ENCODE assay signal across 16 mouse cellular contexts in genomic region chr5:35895926-35896325, GRCm38 (mm10). TPM values are rescaled to one million over a fixed set of nuclear protein-coding genes. Genes with fewer than 3 reads are reported as not detected.
DNase-seq lines count a peak whose midpoint lies in the region; ATAC-seq and TF ChIP-seq lines count a peak whose summit lies in the region.
"Had no signal": no experiment of that assay in that cellular context is flagged by ENCODE, and none has a peak within 500 bp of the region (broad histone marks: within the 10 kb centered on the region; RNA-seq: fewer than 3 reads in every experiment).

No protein-coding gene starts in this region.

- DNase-seq in embryonic facial prominence, embryonic 14.5 days (ENCODE audit: low spot score), result no peak
- no peak for DNase-seq in embryonic facial prominence, embryonic 10.5 days (ENCODE audit: low spot score)
- peak; percentile 53 for DNase-seq in kidney, postnatal 0 days (ENCODE audit: low spot score)
- DNase-seq in kidney, adult 9 months, result no peak
- no peak for DNase-seq in hindbrain, embryonic 11.5 days (ENCODE audit: low spot score)
- no peak for DNase-seq in urinary bladder, postnatal 14 days (ENCODE audit: low spot score)
- no peak for DNase-seq in kidney, postnatal 4 days
- DNase-seq: adrenal gland, postnatal 14 days; right cerebral cortex, adult 18-20 months had no signal

- H3K27ac ChIP-seq in embryonic facial prominence, embryonic 14.5 days (replicated peaks; ENCODE audit: low read depth, low read length), result no peak overlapping the region
- no peak overlapping the region for H3K27ac ChIP-seq in embryonic facial prominence, embryonic 10.5 days (replicated peaks)
- H3K27ac ChIP-seq in kidney, postnatal 0 days, result no peak overlapping the region
- H3K27ac ChIP-seq in hindbrain, embryonic 11.5 days (ENCODE audit: low read depth, low read length), result no peak overlapping the region
- no peak overlapping the region; the same call in 1 of the 2 replicates for H3K27ac ChIP-seq in neural tube, embryonic 13.5 days (replicated peaks)
- H3K27ac ChIP-seq: layer of hippocampus, adult 2 months; liver, embryonic 15.5 days; macrophage had no signal

- ATAC-seq in embryonic facial prominence, embryonic 14.5 days (ENCODE audit: low read depth), result no peak
- ATAC-seq in kidney, postnatal 0 days (replicated peaks; ENCODE audit: low FRiP score, low read depth), result no peak
- no peak for ATAC-seq in hindbrain, embryonic 11.5 days (ENCODE audit: low FRiP score)
- no peak for ATAC-seq in neural tube, embryonic 13.5 days (ENCODE audit: low read depth)
- ATAC-seq: intestine, embryonic 16.5 days had no signal

- peak overlapping the region; percentile 71 for H3K4me2 ChIP-seq in embryonic facial prominence, embryonic 14.5 days (ENCODE audit: low read depth, low read length)
- no peak overlapping the region for H3K4me2 ChIP-seq in kidney, postnatal 0 days (ENCODE audit: low read length)
- peak overlapping the region; percentile 78; the same call in 1 of the 2 replicates for H3K4me2 ChIP-seq in hindbrain, embryonic 11.5 days (replicated peaks; ENCODE audit: low read depth, low read length)
- H3K4me2 ChIP-seq in neural tube, embryonic 13.5 days, result peak overlapping the region; percentile 95
- H3K4me2 ChIP-seq: liver, embryonic 15.5 days had no signal

- 88% methylated on average over 4 of the region's 4 CpGs for WGBS in embryonic facial prominence, embryonic 14.5 days
- 93% methylated on average over 4 of the region's 4 CpGs for WGBS in embryonic facial prominence, embryonic 10.5 days
- 75% methylated on average over 4 of the region's 4 CpGs for WGBS in kidney, postnatal 0 days
- 91% methylated on average over 4 of the region's 4 CpGs for WGBS in hindbrain, embryonic 11.5 days
- 75% methylated on average over 4 of the region's 4 CpGs for WGBS in neural tube, embryonic 13.5 days

- no peak for TF ChIP-seq CTCF in kidney, postnatal 0 days (IDR thresholded peaks at IDR 0.05; ENCODE audit: low read depth)

- peaks cover 37% of the 10 kb centered on the region for H3K4me1 ChIP-seq in embryonic facial prominence, embryonic 14.5 days (ENCODE audit: control insufficient read depth, insufficient read depth, low read length)
- peaks cover 64% of the 10 kb centered on the region for H3K4me1 ChIP-seq in embryonic facial prominence, embryonic 10.5 days
- peaks cover 26% of the 10 kb centered on the region for H3K4me1 ChIP-seq in kidney, postnatal 0 days (replicated peaks; ENCODE audit: insufficient read depth, low read length)
- peaks cover 5% of the 10 kb centered on the region for H3K4me1 ChIP-seq in hindbrain, embryonic 11.5 days (replicated peaks; ENCODE audit: control insufficient read depth, insufficient read depth, low read length)
- H3K4me1 ChIP-seq in neural tube, embryonic 13.5 days (replicated peaks), result peaks cover 71% of the 10 kb centered on the region

- no peaks in the 10 kb centered on the region for H3K9me3 ChIP-seq in embryonic facial prominence, embryonic 14.5 days (ENCODE audit: control insufficient read depth, low read length)
- no peaks in the 10 kb centered on the region for H3K9me3 ChIP-seq in embryonic facial prominence, embryonic 10.5 days
- H3K9me3 ChIP-seq in kidney, postnatal 0 days (replicated peaks; ENCODE audit: low read length), result no peaks in the 10 kb centered on the region
- H3K9me3 ChIP-seq in hindbrain, embryonic 11.5 days (ENCODE audit: control insufficient read depth, low read length), result no peaks in the 10 kb centered on the region
- H3K9me3 ChIP-seq in neural tube, embryonic 13.5 days, result no peaks in the 10 kb centered on the region
- H3K9me3 ChIP-seq: embryonic facial prominence, embryonic 15.5 days; heart, embryonic 10.5 days; liver, embryonic 15.5 days had no signal

- H3K27me3 ChIP-seq in embryonic facial prominence, embryonic 14.5 days (replicated peaks; ENCODE audit: control insufficient read depth, insufficient read depth, low read length), result no peaks in the 10 kb centered on the region
- H3K27me3 ChIP-seq in embryonic facial prominence, embryonic 10.5 days (replicated peaks; ENCODE audit: low read depth, poor library complexity, severe bottlenecking), result peaks cover 15% of the 10 kb centered on the region
- no peaks in the 10 kb centered on the region for H3K27me3 ChIP-seq in kidney, postnatal 0 days (ENCODE audit: insufficient read depth, low read length)
- 0 out of 2 replicates have a peak, but pooled peaks cover 3% of the 10 kb centered on the region for H3K27me3 ChIP-seq in hindbrain, embryonic 11.5 days (ENCODE audit: control insufficient read depth, insufficient read depth, low read length)
- 0 out of 2 replicates have a peak, but pooled peaks cover 3% of the 10 kb centered on the region for H3K27me3 ChIP-seq in neural tube, embryonic 13.5 days

- no peaks in the 10 kb centered on the region for H3K36me3 ChIP-seq in embryonic facial prominence, embryonic 14.5 days (ENCODE audit: control insufficient read depth, insufficient read depth, low read length)
- H3K36me3 ChIP-seq in embryonic facial prominence, embryonic 10.5 days (replicated peaks), result peaks cover 10% of the 10 kb centered on the region; the same call in 1 of the 2 replicates
- H3K36me3 ChIP-seq in kidney, postnatal 0 days (ENCODE audit: insufficient read depth, low read length), result no peaks in the 10 kb centered on the region
- no peaks in the 10 kb centered on the region for H3K36me3 ChIP-seq in hindbrain, embryonic 11.5 days (ENCODE audit: control insufficient read depth, insufficient read depth, low read length)
- H3K36me3 ChIP-seq in neural tube, embryonic 13.5 days, result no peaks in the 10 kb centered on the region
- H3K36me3 ChIP-seq: embryonic facial prominence, embryonic 15.5 days; heart, embryonic 10.5 days; liver, embryonic 15.5 days had no signal

- no peak overlapping the region for H3K9ac ChIP-seq in embryonic facial prominence, embryonic 14.5 days (ENCODE audit: low read depth, low read length)
- H3K9ac ChIP-seq in kidney, postnatal 0 days (ENCODE audit: low read depth, low read length), result no peak overlapping the region
- no peak overlapping the region for H3K9ac ChIP-seq in hindbrain, embryonic 11.5 days (ENCODE audit: low read depth, low read length)
- H3K9ac ChIP-seq in neural tube, embryonic 13.5 days, result no peak overlapping the region
- H3K9ac ChIP-seq: embryonic facial prominence, embryonic 15.5 days; liver, embryonic 15.5 days had no signal

- H3K4me3 ChIP-seq in embryonic facial prominence, embryonic 14.5 days (ENCODE audit: low read depth, low read length), result no peak overlapping the region
- H3K4me3 ChIP-seq in embryonic facial prominence, embryonic 10.5 days, result no peak overlapping the region
- H3K4me3 ChIP-seq in kidney, postnatal 0 days (replicated peaks; ENCODE audit: low read depth, low read length), result no peak overlapping the region
- no peak overlapping the region for H3K4me3 ChIP-seq in hindbrain, embryonic 11.5 days (ENCODE audit: low read depth, low read length)
- peak overlapping the region; percentile 96; the same call in 1 of the 2 replicates for H3K4me3 ChIP-seq in neural tube, embryonic 13.5 days
- H3K4me3 ChIP-seq: layer of hippocampus, adult 2 months; liver, embryonic 15.5 days had no signal

RNA-seq across cellular contexts. Expression of gene Afap1, which starts 2.8 kb away (rescaled TPM):
- polyA plus RNA-seq in embryonic facial prominence, embryonic 14.5 days (2014; fragmentation: Nextera tagmentation; extraction: Ambion mirVana), result 24.7 and 28.0 TPM in 2 replicates
- 26.6 and 26.8 TPM in 2 replicates for polyA plus RNA-seq in embryonic facial prominence, embryonic 10.5 days (2016; fragmentation: Nextera tagmentation; extraction: Ambion mirVana)
- polyA plus RNA-seq in kidney, postnatal 0 days (2015; fragmentation: Nextera tagmentation; extraction: Ambion mirVana), result 19.1 and 19.7 TPM in 2 replicates
- 55.7 and 58.2 TPM in 2 replicates for polyA plus RNA-seq in hindbrain, embryonic 11.5 days (2014; fragmentation: Nextera tagmentation; extraction: Ambion mirVana)
- polyA plus RNA-seq in neural tube, embryonic 13.5 days (2015; fragmentation: Nextera tagmentation; extraction: Ambion mirVana), result 92.2 and 99.6 TPM in 2 replicates
